Mouse (Mus musculus) intestine, embryonic 16.5 days (tissue): ENCODE measurements at regions not wholly inside any gene's neighbourhood (a gene's known extent, or its start where the extent isn't known, plus 50 kb on each side); places are given as distances from the start of the nearest gene placed in this dataset.
"Not testable (repeated sequence)": the region's sequence is repeated elsewhere in the genome, so short reads cannot be mapped to it uniquely, and the experiment has no call there.

Experiments
- ATAC-seq: fragments of 200-750 bp; cut with Nextera tagmentation; 2 replicates; pipeline ENCODE4 v1.8.0; 2017; ENCODE audit warnings: moderate TSS enrichment, moderate library complexity
- H3K27ac ChIP-seq: fragments of 300-500 bp; sonication (generic); 2 replicates; pipeline ENCODE4 v1.5.1; 2014; ENCODE audit warnings: mild to moderate bottlenecking, low read length
- H3K27me3 ChIP-seq: fragments of 300-500 bp; sonication (generic); replicated peaks from 2 replicates; pipeline ENCODE4 v1.6.1; 2014; ENCODE audit warnings: low read length, control low read depth, mixed read lengths; ENCODE audit not compliant: control insufficient read depth, insufficient read depth
- H3K36me3 ChIP-seq: fragments of 300-500 bp; sonication (generic); 2 replicates; pipeline ENCODE4 v1.6.1; 2014; ENCODE audit warnings: low read length, control low read depth; ENCODE audit not compliant: control insufficient read depth, insufficient read depth
- H3K4me1 ChIP-seq: fragments of 300-500 bp; sonication (generic); 2 replicates; pipeline ENCODE4 v1.6.1; 2014; ENCODE audit warnings: low read length, control low read depth, mixed read lengths; ENCODE audit not compliant: control insufficient read depth, insufficient read depth
- H3K4me2 ChIP-seq: fragments of 300-500 bp; sonication (generic); 2 replicates; pipeline ENCODE4 v1.6.1; 2014; ENCODE audit warnings: low read depth, low read length, control low read depth
- H3K4me3 ChIP-seq: fragments of 300-500 bp; sonication (generic); 2 replicates; pipeline ENCODE4 v1.5.1; 2014; ENCODE audit warnings: mild to moderate bottlenecking, low read length
- H3K9ac ChIP-seq: fragments of 300-500 bp; sonication (generic); 2 replicates; pipeline ENCODE4 v1.6.1; 2014; ENCODE audit warnings: low read depth, low read length
- H3K9me3 ChIP-seq: fragments of 300-500 bp; sonication (generic); 2 replicates; pipeline ENCODE4 v1.6.1; 2016; ENCODE audit warnings: low read length, control low read depth; ENCODE audit not compliant: control insufficient read depth
- WGBS: fragments of 180-500 bp; shearing (Covaris S2); extraction: QIAGEN DNeasy Blood & Tissue Kit; methylation state at CpG from one replicate; pipeline ENCODE4 v1.1.7; 2014; 5-methylcytosine and 5-hydroxymethylcytosine counted together

DNA sequence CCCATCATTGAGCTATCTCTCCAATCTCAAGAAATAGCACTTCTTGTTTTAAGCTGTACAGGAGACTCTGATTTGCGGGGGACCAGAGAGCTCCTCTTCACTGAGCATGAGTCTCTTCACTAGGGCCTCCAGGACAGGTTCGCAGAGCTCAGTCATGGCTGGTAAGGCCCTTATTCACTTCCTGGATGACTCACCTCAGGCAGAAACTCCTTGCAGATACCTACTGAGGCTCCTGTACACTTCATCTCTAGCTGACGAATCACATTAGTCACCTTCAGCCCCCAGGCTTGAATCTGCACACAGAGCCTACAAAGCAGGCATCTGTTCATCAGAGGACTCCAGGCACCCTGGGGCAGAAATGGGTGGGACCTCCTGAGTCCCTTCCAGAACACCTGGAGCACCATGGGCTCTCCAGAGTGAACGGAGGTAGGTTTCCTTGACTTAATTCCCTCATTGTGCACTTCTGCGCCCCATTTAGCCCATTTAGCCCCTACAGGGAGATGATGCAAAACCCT lies 172.8 kb downstream of the Wdr11 start:
- Histone ChIP-seq H3K4me3 (no peak overlapping the region), H3K4me2 (no peak overlapping the region), H3K9me3 (no peaks in the 10 kb centered on the region), H3K36me3 (no peaks in the 10 kb centered on the region), H3K4me1 (peaks cover 26% of the 10 kb centered on the region), H3K9ac (no peak overlapping the region), H3K27me3 (no peaks in the 10 kb centered on the region), H3K27ac (peak overlapping the region; percentile 83)
- ATAC-seq = peak; percentile 82
- 79% methylated on average over 5 of the region's 5 CpGs for WGBS

DNA sequence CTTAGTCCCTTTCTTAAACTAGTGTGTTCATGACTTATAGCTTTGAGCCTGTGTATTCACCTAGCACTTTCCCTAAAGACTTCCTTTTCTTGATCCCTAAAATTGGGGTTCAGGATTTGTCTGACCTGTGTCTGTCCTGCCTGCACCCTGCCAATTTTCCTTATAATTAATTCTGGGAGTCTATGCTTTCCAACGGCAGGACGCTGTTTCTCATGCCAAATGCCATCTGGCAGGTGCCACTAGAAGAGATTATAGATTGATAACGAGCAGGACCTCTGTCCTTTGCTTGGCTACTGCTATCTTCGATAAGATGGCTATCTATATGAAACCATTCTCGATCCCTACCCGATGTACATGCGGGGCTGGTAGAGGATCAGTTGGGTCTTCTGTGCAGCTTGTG lies 174.0 kb downstream of the Wdr11 start:
- H3K27ac ChIP-seq = no peak overlapping the region
- ATAC-seq = no peak

DNA sequence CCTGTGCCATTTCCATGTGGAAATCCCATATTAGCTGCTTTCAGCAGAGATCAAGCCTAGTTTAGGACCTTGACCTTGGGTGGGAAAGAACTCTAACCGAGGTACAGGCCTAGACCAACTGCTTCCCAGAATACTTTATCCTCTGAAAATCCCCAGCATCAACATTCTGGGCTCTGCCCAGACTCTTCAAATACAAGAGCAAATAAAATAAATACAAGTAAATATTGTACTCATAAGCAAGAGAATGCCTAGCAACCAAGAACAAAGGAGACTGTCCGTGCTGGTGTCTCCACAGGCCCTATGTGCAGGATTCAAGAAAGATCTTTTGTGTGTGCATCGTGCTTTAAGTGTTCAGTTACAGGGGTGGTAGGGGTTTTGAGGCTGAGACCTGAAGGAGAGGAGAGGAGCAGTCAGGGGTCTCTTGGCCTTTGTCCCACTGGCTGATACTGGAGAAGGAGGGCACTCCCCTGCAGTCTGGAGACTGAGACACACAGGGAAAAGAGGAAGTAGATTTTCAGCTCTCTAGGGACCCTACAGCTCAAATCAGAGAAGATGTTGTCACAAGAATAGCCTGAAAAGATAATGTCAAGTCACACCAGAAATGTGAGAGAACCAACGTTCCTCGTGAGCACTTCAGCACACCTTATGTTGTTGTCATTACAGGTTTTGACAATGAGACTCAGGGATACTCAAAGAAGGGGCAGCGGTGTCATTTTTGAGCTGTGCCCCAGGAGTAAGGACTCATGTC lies 174.6 kb downstream of the Wdr11 start:
- 66% methylated on average over 6 of the region's 6 CpGs for WGBS
- ATAC-seq = no peak

More for the DNA sequence above, 174.0 kb downstream of the Wdr11 start:
- 82% methylated on average over 7 of the region's 7 CpGs for WGBS
- H3K4me3 ChIP-seq = no peak overlapping the region
- no peak overlapping the region for H3K9ac ChIP-seq
- no peak overlapping the region for H3K4me2 ChIP-seq
- H3K4me1 ChIP-seq = peaks cover 26% of the 10 kb centered on the region
- no peaks in the 10 kb centered on the region for H3K36me3 ChIP-seq
- H3K27me3 ChIP-seq = no peaks in the 10 kb centered on the region
- no peaks in the 10 kb centered on the region for H3K9me3 ChIP-seq

DNA sequence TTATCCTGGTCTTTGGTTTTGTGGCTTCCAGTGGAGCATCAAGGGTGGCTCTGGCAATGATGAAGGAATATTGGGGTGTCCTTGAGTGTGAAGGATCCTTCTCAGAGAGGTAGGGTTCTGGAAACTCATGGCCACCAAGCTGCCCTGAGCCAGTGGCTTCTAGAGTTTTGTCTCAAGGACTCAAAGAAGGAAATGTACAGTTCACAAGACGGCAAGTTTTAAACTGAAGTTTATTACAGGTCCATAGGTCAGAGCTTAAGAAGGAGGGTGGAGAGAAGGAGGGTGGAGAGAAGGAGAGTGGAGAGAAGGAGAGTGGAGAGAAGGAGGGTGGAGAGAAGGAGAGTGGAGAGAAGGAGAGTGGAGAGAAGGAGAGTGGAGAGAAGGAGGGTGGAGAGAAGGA lies 178.0 kb downstream of the Wdr11 start:
- not testable (repeated sequence) for H3K9ac ChIP-seq, H3K27me3 ChIP-seq, H3K9me3 ChIP-seq, H3K4me3 ChIP-seq, H3K36me3 ChIP-seq
- WGBS = 44% methylated on average over 1 of the region's 1 CpGs
- Histone ChIP-seq H3K4me1 (peaks cover 22% of the 10 kb centered on the region), H3K27ac (peak overlapping the region; percentile 46), H3K4me2 (peak overlapping the region; percentile 19; the same call in 1 of the 2 replicates)
- ATAC-seq = peak; percentile 41

More for the DNA sequence above, 174.6 kb downstream of the Wdr11 start:
- no peak overlapping the region for H3K9ac ChIP-seq
- no peaks in the 10 kb centered on the region for H3K36me3 ChIP-seq
- H3K4me1 ChIP-seq = peaks cover 26% of the 10 kb centered on the region
- H3K27me3 ChIP-seq = no peaks in the 10 kb centered on the region
- no peak overlapping the region for H3K4me3 ChIP-seq
- no peaks in the 10 kb centered on the region for H3K9me3 ChIP-seq
- 0 out of 2 replicates have a peak overlapping the region, but pooled peaks have one; percentile 7 for H3K27ac ChIP-seq
- H3K4me2 ChIP-seq = no peak overlapping the region

DNA sequence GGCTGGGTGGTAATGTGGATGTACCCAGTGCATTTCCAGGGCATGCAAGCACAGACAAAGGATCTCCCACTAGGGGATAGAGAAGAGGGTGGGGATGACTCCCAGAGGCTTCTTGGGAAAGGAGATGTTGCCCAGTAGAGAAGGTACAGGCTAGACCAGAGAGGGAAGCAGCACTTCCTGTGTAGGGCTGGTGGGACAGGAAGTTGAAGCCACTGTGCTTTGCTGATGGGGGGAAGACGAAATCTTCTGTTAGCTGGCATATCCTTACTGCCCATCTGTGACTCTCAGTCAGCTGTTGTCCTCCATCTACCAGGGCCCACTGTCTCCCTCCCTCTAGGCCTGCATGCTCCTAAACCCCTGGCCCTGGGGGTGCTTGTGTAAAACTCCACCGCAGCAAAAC lies 180.2 kb downstream of the Wdr11 start:
- no peaks in the 10 kb centered on the region for H3K9me3 ChIP-seq
- no peak overlapping the region for H3K4me3 ChIP-seq
- no peak for ATAC-seq
- H3K27ac ChIP-seq = no peak overlapping the region
- no peaks in the 10 kb centered on the region for H3K27me3 ChIP-seq
- peaks cover 17% of the 10 kb centered on the region for H3K4me1 ChIP-seq
- no peaks in the 10 kb centered on the region for H3K36me3 ChIP-seq
- no peak overlapping the region for H3K9ac ChIP-seq
- 87% methylated on average over 2 of the region's 2 CpGs for WGBS
- no peak overlapping the region for H3K4me2 ChIP-seq

DNA sequence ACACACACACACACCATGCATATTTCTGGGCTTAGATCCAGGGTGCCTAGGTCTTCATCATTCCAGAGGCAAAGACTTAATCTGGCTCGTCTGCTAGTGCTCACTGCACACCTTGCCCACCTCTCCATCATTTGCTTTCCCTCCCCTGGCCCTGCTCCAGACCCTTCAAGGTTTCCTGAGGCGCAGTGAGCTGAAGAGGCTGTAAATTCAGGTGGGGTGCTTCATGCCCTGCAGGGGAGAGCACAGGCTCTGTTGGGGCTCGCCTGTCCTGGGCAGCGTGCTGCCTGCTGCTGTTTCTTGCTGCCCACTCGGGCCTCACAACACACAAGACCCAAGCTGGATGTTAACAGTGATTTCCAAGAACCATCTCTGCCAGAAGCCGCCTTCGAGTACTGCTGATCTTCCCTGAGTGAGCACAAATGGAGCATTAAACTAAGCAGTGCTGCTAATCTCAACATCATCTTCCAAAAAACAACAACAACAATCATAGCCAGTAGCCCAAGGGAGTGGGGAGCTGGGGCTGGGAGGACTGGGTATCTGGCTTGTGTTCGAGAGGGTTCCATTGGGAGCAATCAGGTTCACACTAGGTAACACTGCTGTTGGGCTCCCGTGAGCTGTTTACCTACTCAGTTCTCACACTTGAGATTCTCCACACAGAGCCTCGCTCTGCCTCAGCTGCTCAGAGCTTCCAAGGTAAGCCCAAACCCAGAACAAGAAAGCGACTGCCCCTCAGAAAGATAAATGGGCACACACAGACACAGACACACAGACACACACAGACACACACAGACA lies 181.1 kb downstream of the Wdr11 start:
- H3K9ac ChIP-seq = no peak overlapping the region
- H3K4me3 ChIP-seq = no peak overlapping the region
- H3K27me3 ChIP-seq = no peaks in the 10 kb centered on the region
- H3K9me3 ChIP-seq = no peaks in the 10 kb centered on the region
- H3K4me2 ChIP-seq = no peak overlapping the region
- no peak for ATAC-seq
- H3K4me1 ChIP-seq = peaks cover 17% of the 10 kb centered on the region
- no peak overlapping the region for H3K27ac ChIP-seq
- no peaks in the 10 kb centered on the region for H3K36me3 ChIP-seq
- 74% methylated on average over 11 of the region's 11 CpGs for WGBS

DNA sequence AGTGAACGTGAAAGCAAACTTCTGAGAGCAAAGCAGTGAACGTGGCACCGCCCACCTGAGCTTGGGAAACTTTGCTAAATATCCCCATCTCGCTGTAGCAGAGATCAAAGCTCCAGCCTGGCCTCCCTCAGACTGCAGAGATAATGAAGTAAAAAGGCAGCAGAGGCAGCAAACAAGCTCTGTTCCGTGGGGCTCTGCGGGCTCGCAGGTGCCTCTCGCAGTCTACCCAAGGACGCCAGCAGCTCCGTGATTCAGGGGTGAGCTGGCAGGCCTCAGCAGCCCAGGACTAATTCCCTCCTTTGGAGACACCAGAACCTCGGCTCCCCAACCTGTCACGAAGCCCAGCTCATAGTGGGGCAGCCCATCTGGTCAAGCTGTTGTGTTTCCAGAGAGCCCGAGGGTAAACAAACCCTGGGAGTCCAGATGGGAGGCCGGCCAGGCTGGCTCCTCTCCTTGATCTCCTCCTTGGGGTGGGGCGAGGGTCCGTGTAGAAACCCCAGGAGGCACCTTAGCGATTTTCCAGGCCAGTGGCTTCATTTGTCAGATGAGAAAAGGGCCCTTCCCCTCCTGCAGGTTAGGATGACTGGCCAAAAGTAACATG lies 182.7 kb downstream of the Wdr11 start:
- WGBS = 8% methylated on average over 17 of the region's 17 CpGs

DNA sequence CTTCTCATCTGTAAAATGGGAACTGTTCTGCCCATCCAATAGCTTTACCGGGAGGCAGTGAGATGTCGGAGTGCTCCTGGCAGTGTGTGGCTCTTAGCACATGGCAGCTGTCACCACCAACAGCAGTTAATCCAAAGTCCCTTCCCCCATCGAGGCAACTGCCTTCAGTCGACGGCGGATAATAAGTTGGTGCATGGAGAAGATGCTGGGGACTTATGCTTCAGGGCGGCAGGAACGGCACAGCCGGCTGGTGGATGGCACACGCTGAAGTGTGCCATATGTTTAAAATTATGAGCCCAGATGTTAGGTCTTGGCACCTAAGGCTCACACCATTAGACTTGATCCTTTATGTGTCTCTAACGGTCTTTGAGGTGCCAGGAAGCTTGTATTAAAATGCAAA lies 183.5 kb downstream of the Wdr11 start:
- Histone ChIP-seq H3K9ac (no peak overlapping the region), H3K4me2 (no peak overlapping the region), H3K27ac (no peak overlapping the region), H3K9me3 (no peaks in the 10 kb centered on the region), H3K36me3 (no peaks in the 10 kb centered on the region), H3K4me1 (peaks cover 12% of the 10 kb centered on the region), H3K4me3 (no peak overlapping the region), H3K27me3 (no peaks in the 10 kb centered on the region)
- 83% methylated on average over 11 of the region's 11 CpGs for WGBS
- ATAC-seq = no peak

More for the DNA sequence above, 182.7 kb downstream of the Wdr11 start:
- Histone ChIP-seq H3K27me3 (no peaks in the 10 kb centered on the region), H3K9me3 (no peaks in the 10 kb centered on the region), H3K4me3 (no peak overlapping the region), H3K4me1 (peaks cover 15% of the 10 kb centered on the region), H3K27ac (0 out of 2 replicates have a peak overlapping the region, but pooled peaks have one; percentile 23), H3K4me2 (peak overlapping the region; percentile 31; the same call in 1 of the 2 replicates), H3K9ac (peak overlapping the region; percentile 27), H3K36me3 (no peaks in the 10 kb centered on the region)
- peak; percentile 52 for ATAC-seq

DNA sequence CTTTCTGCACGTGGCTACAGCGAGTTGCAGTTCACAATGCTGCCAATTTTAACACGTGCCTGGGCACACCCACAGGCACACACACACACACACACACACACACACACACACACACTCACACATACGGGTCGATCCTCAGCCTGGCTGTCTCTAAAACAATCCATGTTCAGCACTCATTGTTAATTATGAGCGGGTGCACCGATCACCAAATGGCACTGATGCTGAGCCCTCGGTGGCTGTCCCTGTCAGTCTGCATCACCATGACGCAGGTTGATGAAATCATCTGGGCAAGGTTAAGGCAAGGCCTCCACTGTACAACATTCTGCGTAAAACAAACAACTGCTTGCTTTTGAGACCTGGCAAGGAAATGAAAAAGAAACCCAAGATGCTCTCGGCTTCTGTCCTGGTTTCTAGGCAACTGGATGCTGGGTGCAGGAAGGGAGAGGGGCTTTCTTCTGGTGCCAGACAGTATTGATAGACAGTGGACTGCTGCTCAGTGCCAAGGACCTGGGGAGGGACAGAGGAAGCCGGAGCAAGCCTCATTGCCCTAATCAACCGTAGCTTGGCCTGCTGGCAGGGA lies 187.3 kb downstream of the Wdr11 start:
- H3K4me3 ChIP-seq = no peak overlapping the region
- 59% methylated on average over 13 of the region's 13 CpGs for WGBS
- H3K4me2 ChIP-seq = no peak overlapping the region
- no peak for ATAC-seq
- H3K36me3 ChIP-seq = no peaks in the 10 kb centered on the region
- H3K9me3 ChIP-seq = no peaks in the 10 kb centered on the region
- H3K27me3 ChIP-seq = no peaks in the 10 kb centered on the region
- peaks cover 6% of the 10 kb centered on the region for H3K4me1 ChIP-seq
- H3K9ac ChIP-seq = no peak overlapping the region
- H3K27ac ChIP-seq = no peak overlapping the region
